Mouse (Mus musculus) liver, postnatal 0 days (tissue): Measurements from ENCODE around the gene Erf. TPM values are rescaled to one million over a fixed set of nuclear protein-coding genes. Genes with fewer than 3 reads are reported as not detected.
"Not testable (repeated sequence)": the region's sequence is repeated elsewhere in the genome, so short reads cannot be mapped to it uniquely, and the experiment has no call there.

ENCODE experiments used
- ATAC-seq: fragments of 200-750 bp; cut with Nextera tagmentation; 2 replicates; pipeline ENCODE4 v1.8.0; 2017; ENCODE audit warnings: mild to moderate bottlenecking, moderate library complexity
- DNase-seq: peaks from one replicate; pipeline ENCODE4 v3.0.0-alpha.2; 2016
- H3K27ac ChIP-seq: fragments of 300-500 bp; sonication (generic); 2 replicates; pipeline ENCODE4 v1.5.1; 2014; ENCODE audit warnings: antibody characterized with exemption, moderate library complexity, mild to moderate bottlenecking, low read depth
- H3K27me3 ChIP-seq: fragments of 300-500 bp; sonication (generic); 2 replicates; pipeline ENCODE4 v1.6.1; 2014; ENCODE audit warnings: low read length, control low read depth, mixed read lengths; ENCODE audit not compliant: insufficient read depth
- H3K36me3 ChIP-seq: fragments of 300-500 bp; sonication (generic); replicated peaks from 2 replicates; pipeline ENCODE4 v1.6.1; 2014; ENCODE audit warnings: mild to moderate bottlenecking, control low read depth, low read length, moderate library complexity, mixed read lengths; ENCODE audit not compliant: insufficient read depth
- H3K4me1 ChIP-seq: fragments of 300-500 bp; sonication (generic); 2 replicates; pipeline ENCODE4 v1.6.1; 2014; ENCODE audit warnings: antibody characterized with exemption, mild to moderate bottlenecking, control low read depth; ENCODE audit not compliant: insufficient read depth
- H3K4me2 ChIP-seq: fragments of 300-500 bp; sonication (generic); 2 replicates; pipeline ENCODE4 v1.6.1; 2014; ENCODE audit warnings: low read depth, mild to moderate bottlenecking, low read length, moderate library complexity, mixed read lengths
- H3K4me3 ChIP-seq: fragments of 300-500 bp; sonication (generic); 2 replicates; pipeline ENCODE4 v1.5.1; 2014; ENCODE audit warnings: low read depth, low read length
- H3K9ac ChIP-seq: fragments of 300-500 bp; sonication (generic); replicated peaks from 2 replicates; pipeline ENCODE4 v1.6.1; 2014; ENCODE audit warnings: mild to moderate bottlenecking, moderate library complexity
- H3K9me3 ChIP-seq: fragments of 300-500 bp; sonication (generic); 2 replicates; pipeline ENCODE4 v1.6.1; 2016; ENCODE audit warnings: mild to moderate bottlenecking, control low read depth, low read length, mixed read lengths
- CTCF ChIP-seq: sonication (generic); IDR thresholded peaks from 2 replicates; pipeline ENCODE4 v1.5.1; 2016; ENCODE audit warnings: antibody characterized with exemption, low read depth
- EP300 ChIP-seq: IDR thresholded peaks from 2 replicates; pipeline ENCODE4 v1.6.1; 2016; ENCODE audit warnings: antibody characterized with exemption, low read depth, mild to moderate bottlenecking
- WGBS: fragments of 180-500 bp; shearing (Covaris S2); extraction: QIAGEN DNeasy Blood & Tissue Kit; methylation state at CpG from one replicate; pipeline ENCODE4 v1.1.7; 2014; ENCODE audit not compliant: insufficient replicate concordance; 5-methylcytosine and 5-hydroxymethylcytosine counted together
- polyA plus RNA-seq: library from polyadenylated mRNA; unstranded; fragments of >200 nt; fragmentation: Nextera tagmentation; extraction: Ambion mirVana; gene quantifications from 2 replicates; pipeline ENCODE4 v1.2.1, GENCODE M21; 2015

Gene Erf
- polyA plus RNA-seq, 1 experiment from 2014 or later = 4.6 TPM

GRCm38 (mm10) chr7:25268588-25268987 is 18.0 kb upstream of the Erf start:
- Histone ChIP-seq H3K36me3 (peaks cover 17% of the 10 kb centered on the region), H3K9ac (peak overlapping the region; percentile 92), H3K4me1 (peaks cover 44% of the 10 kb centered on the region), H3K27ac (peak overlapping the region; percentile 94), H3K9me3 (no peaks in the 10 kb centered on the region), H3K4me2 (peak overlapping the region; percentile 90), H3K4me3 (peak overlapping the region; percentile 87), H3K27me3 (no peaks in the 10 kb centered on the region)
- no peak for TF ChIP-seq CTCF
- no peak for TF ChIP-seq EP300
- no peak for DNase-seq
- ATAC-seq = no peak
- under 1% methylated on average over 7 of the region's 7 CpGs for WGBS

- peaks cover 38% of the 10 kb centered on the region for H3K4me1 ChIP-seq
Measured at GRCm38 (mm10) chr7:25267751-25268463, 17.3 kb upstream of the Erf start.

GRCm38 (mm10) chr7:25267301-25267750 is 16.8 kb upstream of the Erf start, which contains the start of gene Cic:
TSS of gene Cic (plus strand) at chr7:25267704.
- H3K9ac ChIP-seq = peak within 1 kb of the TSS; percentile 92
- DNase-seq (peak; percentile 98), ATAC-seq (peak; percentile 79)
- H3K27ac ChIP-seq = peak within 1 kb of the TSS; percentile 98
- peaks cover 37% of the 10 kb centered on the region for H3K4me1 ChIP-seq
- peak within 1 kb of the TSS; percentile 87 for H3K4me3 ChIP-seq
- TF ChIP-seq CTCF (no peak), EP300 (peak; percentile 13; the same call in 1 of the 2 replicates)
- under 1% methylated on average over 29 of the region's 29 CpGs for WGBS
- peaks cover 12% of the 10 kb centered on the region; the same call in 1 of the 2 replicates for H3K36me3 ChIP-seq
- H3K4me2 ChIP-seq = peak within 1 kb of the TSS; percentile 90
- H3K9me3 ChIP-seq = no peaks in the 10 kb centered on the region
- H3K27me3 ChIP-seq = no peaks in the 10 kb centered on the region

More at GRCm38 (mm10) chr7:25267751-25268463, 17.3 kb upstream of the Erf start:
- ATAC-seq (peak; percentile 88), DNase-seq (peak; percentile 98)
- Histone ChIP-seq H3K27ac (peak overlapping the region; percentile 98), H3K27me3 (no peaks in the 10 kb centered on the region), H3K36me3 (peaks cover 17% of the 10 kb centered on the region), H3K4me2 (peak overlapping the region; percentile 90), H3K4me3 (peak overlapping the region; percentile 87), H3K9me3 (no peaks in the 10 kb centered on the region), H3K9ac (peak overlapping the region; percentile 92)
- no peak for TF ChIP-seq CTCF
- peak; percentile 82 for TF ChIP-seq EP300
- WGBS = under 1% methylated on average over 33 of the region's 33 CpGs

GRCm38 (mm10) chr7:25266180-25266962 is 15.8 kb upstream of the Erf start:
- H3K4me1 ChIP-seq = peaks cover 37% of the 10 kb centered on the region
- no peak overlapping the region for H3K27ac ChIP-seq
- TF ChIP-seq EP300 = no peak
- TF ChIP-seq CTCF = no peak
- no peak overlapping the region for H3K4me3 ChIP-seq
- H3K9ac ChIP-seq = peak overlapping the region; percentile 81; the same call in 1 of the 2 replicates
- peak overlapping the region; percentile 81 for H3K4me2 ChIP-seq
- WGBS = 73% methylated on average over 8 of the region's 8 CpGs
- H3K36me3 ChIP-seq = peaks cover 3% of the 10 kb centered on the region; the same call in 1 of the 2 replicates
- no peaks in the 10 kb centered on the region for H3K27me3 ChIP-seq
- ATAC-seq = no peak
- no peak for DNase-seq
- no peaks in the 10 kb centered on the region for H3K9me3 ChIP-seq

- H3K9me3 ChIP-seq, H3K27ac ChIP-seq, H3K4me2 ChIP-seq, H3K27me3 ChIP-seq, H3K9ac ChIP-seq, ATAC-seq, H3K4me3 ChIP-seq, H3K36me3 ChIP-seq, DNase-seq: not testable (repeated sequence)
- peaks cover 37% of the 10 kb centered on the region for H3K4me1 ChIP-seq
- 69% methylated on average over 5 of the region's 5 CpGs for WGBS
Measured at GRCm38 (mm10) chr7:25265743-25266142, 15.2 kb upstream of the Erf start.
